Mouse (Mus musculus) limb, embryonic 14.5 days (tissue): Measurements from ENCODE around the gene Gstt1. TPM values are rescaled to one million over a fixed set of nuclear protein-coding genes. Genes with fewer than 3 reads are reported as not detected.
A peak's percentile ranks its signal among the peaks of the same experiment; 100 is the strongest.
"Not testable (repeated sequence)": the region's sequence is repeated elsewhere in the genome, so short reads cannot be mapped to it uniquely, and the experiment has no call there.

Experiments used
- ATAC-seq: fragments of 200-750 bp; cut with Nextera tagmentation; 2 replicates; pipeline ENCODE4 v1.8.0; 2017; ENCODE audit warnings: low read depth, moderate number of reproducible peaks, moderate TSS enrichment; ENCODE audit not compliant: low FRiP score
- DNase-seq: peaks from one replicate; pipeline ENCODE4 v3.0.0-alpha.2; 2015; ENCODE audit warnings: low spot score
- H3K27ac ChIP-seq: fragments of 300-500 bp; sonication (generic); replicated peaks from 2 replicates; pipeline ENCODE4 v1.5.1; 2014; ENCODE audit warnings: low read depth, mild to moderate bottlenecking, low read length, moderate library complexity, mixed read lengths
- H3K27me3 ChIP-seq: fragments of 300-500 bp; sonication (generic); 2 replicates; pipeline ENCODE4 v1.6.1; 2014; ENCODE audit warnings: low read length, mixed read lengths; ENCODE audit not compliant: control insufficient read depth, insufficient read depth
- H3K36me3 ChIP-seq: fragments of 300-500 bp; sonication (generic); 2 replicates; pipeline ENCODE4 v1.6.1; 2014; ENCODE audit warnings: mild to moderate bottlenecking, low read length, moderate library complexity, mixed read lengths; ENCODE audit not compliant: control insufficient read depth, insufficient read depth
- H3K4me1 ChIP-seq: fragments of 300-500 bp; sonication (generic); 2 replicates; pipeline ENCODE4 v1.6.1; 2014; ENCODE audit warnings: antibody characterized with exemption, low read length, mixed read lengths; ENCODE audit not compliant: control insufficient read depth, insufficient read depth
- H3K4me2 ChIP-seq: fragments of 300-500 bp; sonication (generic); replicated peaks from 2 replicates; pipeline ENCODE4 v1.6.1; 2014; ENCODE audit warnings: low read depth, mild to moderate bottlenecking, low read length, moderate library complexity; ENCODE audit not compliant: severe bottlenecking
- H3K4me3 ChIP-seq: fragments of 300-500 bp; sonication (generic); replicated peaks from 2 replicates; pipeline ENCODE4 v1.5.1; 2014; ENCODE audit warnings: low read length
- H3K9ac ChIP-seq: fragments of 300-500 bp; sonication (generic); 2 replicates; pipeline ENCODE4 v1.6.1; 2014; ENCODE audit warnings: mild to moderate bottlenecking, low read depth, low read length, moderate library complexity; ENCODE audit not compliant: severe bottlenecking
- H3K9me3 ChIP-seq: fragments of 300-500 bp; sonication (generic); 2 replicates; pipeline ENCODE4 v1.6.1; 2016; ENCODE audit warnings: low read length; ENCODE audit not compliant: control insufficient read depth
- POLR2A ChIP-seq: fragments of 200-500 bp; IDR thresholded peaks from 2 replicates; pipeline ENCODE4 v1.8.0; 2012; ENCODE audit warnings: inconsistent platforms, mild to moderate bottlenecking, moderate library complexity, borderline replicate concordance; ENCODE audit not compliant: insufficient read depth, insufficient read length; ENCODE audit errors: extremely low read depth
- WGBS: fragments of 180-500 bp; shearing (Covaris S2); extraction: QIAGEN DNeasy Blood & Tissue Kit; methylation state at CpG from one replicate; pipeline ENCODE4 v1.1.7; 2014; 5-methylcytosine and 5-hydroxymethylcytosine counted together
- polyA plus RNA-seq, 2 experiments: library from polyadenylated mRNA; depleted of rRNA in 1 of 2; stranded (reverse) in 1 of 2; unstranded in 1 of 2; fragments of >200 nt; fragmentation: Nextera tagmentation in 1 of 2; extraction: Ambion mirVana in 1 of 2; gene quantifications; 2 replicates each; pipeline versions ENCODE4 v1.2.1 to v1.2.3; 2012 to 2014

The Gstt1 gene
- polyA plus RNA-seq, 2 experiments: 22.3 to 27.0 TPM

- no peaks in the 10 kb centered on the region for H3K27me3 ChIP-seq
- H3K4me1 ChIP-seq: peaks cover 11% of the 10 kb centered on the region; the same call in 1 of the 2 replicates
- ATAC-seq: no peak
- TF ChIP-seq POLR2A: no peak
- H3K9me3 ChIP-seq: no peaks in the 10 kb centered on the region
- no peak overlapping the region for H3K4me3 ChIP-seq
- H3K9ac ChIP-seq: no peak overlapping the region
- H3K27ac ChIP-seq: no peak overlapping the region
- no peak for DNase-seq
- no peak overlapping the region; the same call in 1 of the 2 replicates for H3K4me2 ChIP-seq
- 86% methylated on average over 5 of the region's 5 CpGs for WGBS
- no peaks in the 10 kb centered on the region for H3K36me3 ChIP-seq
Observed at GRCm38 (mm10) chr10:75774102-75774501, 24.3 kb downstream of the Gstt1 start.

- H3K9me3 ChIP-seq: no peaks in the 10 kb centered on the region
- peak within 1 kb of the TSS; percentile 59 for H3K4me3 ChIP-seq
- no peaks in the 10 kb centered on the region for H3K36me3 ChIP-seq
- no peaks in the 10 kb centered on the region for H3K27me3 ChIP-seq
- ATAC-seq: peak; percentile 96
- H3K4me1 ChIP-seq: peaks cover 11% of the 10 kb centered on the region; the same call in 1 of the 2 replicates
- peak within 1 kb of the TSS; percentile 71 for H3K4me2 ChIP-seq
- WGBS: under 1% methylated on average over 44 of the region's 47 CpGs
- TF ChIP-seq POLR2A: no peak
- H3K27ac ChIP-seq: no peak within 1 kb of the TSS
- peak within 1 kb of the TSS; percentile 58 for H3K9ac ChIP-seq
- peak; percentile 94 for DNase-seq
Observed at GRCm38 (mm10) chr10:75772795-75773664, 25.4 kb downstream of the Gstt1 start, which contains the start of gene Ddt. Gene Ddt, minus strand, starts transcription at chr10:75773414.

- H3K36me3 ChIP-seq, H3K4me1 ChIP-seq, H3K4me3 ChIP-seq, H3K27me3 ChIP-seq, H3K4me2 ChIP-seq, H3K9ac ChIP-seq, H3K9me3 ChIP-seq, DNase-seq, ATAC-seq, H3K27ac ChIP-seq: not testable (repeated sequence)
- WGBS: 31% methylated on average over 5 of the region's 5 CpGs
Observed at GRCm38 (mm10) chr10:75767756-75768155, 30.6 kb downstream of the Gstt1 start.

GRCm38 (mm10) chr10:75766856-75767255, 31.5 kb downstream of the Gstt1 start:
- no peaks in the 10 kb centered on the region for H3K36me3 ChIP-seq
- no peak for DNase-seq
- no peak overlapping the region for H3K4me3 ChIP-seq
- WGBS: 84% methylated on average over 6 of the region's 6 CpGs
- no peaks in the 10 kb centered on the region for H3K9me3 ChIP-seq
- no peak for TF ChIP-seq POLR2A
- no peak for ATAC-seq
- H3K27ac ChIP-seq: no peak overlapping the region
- no peak overlapping the region for H3K4me2 ChIP-seq
- H3K9ac ChIP-seq: no peak overlapping the region
- no peaks in the 10 kb centered on the region for H3K4me1 ChIP-seq
- H3K27me3 ChIP-seq: no peaks in the 10 kb centered on the region

GRCm38 (mm10) chr10:75764519-75765473, 33.6 kb downstream of the Gstt1 start:
- Histone ChIP-seq H3K4me2 (peak overlapping the region; percentile 62), H3K27ac (no peak overlapping the region), H3K9me3 (no peaks in the 10 kb centered on the region), H3K27me3 (no peaks in the 10 kb centered on the region), H3K4me1 (no peaks in the 10 kb centered on the region), H3K36me3 (peaks cover 5% of the 10 kb centered on the region; the same call in 1 of the 2 replicates), H3K9ac (peak overlapping the region; percentile 78), H3K4me3 (peak overlapping the region; percentile 57)
- WGBS: under 1% methylated on average over 27 of the region's 27 CpGs
- TF ChIP-seq POLR2A: no peak
- DNase-seq (peak; percentile 78), ATAC-seq (0 out of 2 replicates have a peak, but pooled peaks have one; percentile 18)
